Mouse (Mus musculus) testis, adult 2 months (tissue): Measurements from ENCODE around the gene Dnajc17. TPM values are rescaled to one million over a fixed set of nuclear protein-coding genes. Genes with fewer than 3 reads are reported as not detected.
A peak's percentile ranks its signal among the peaks of the same experiment; 100 is the strongest.

ENCODE experiments used
- H3K27ac ChIP-seq: fragments of 200-500 bp; 2 replicates; pipeline ENCODE4 v1.5.1; 2012; ENCODE audit warnings: low read depth, low read length; ENCODE audit not compliant: control insufficient read depth, insufficient read depth
- H3K27me3 ChIP-seq: fragments of 200-500 bp; 2 replicates; pipeline ENCODE4 v1.6.1; 2012; ENCODE audit warnings: mild to moderate bottlenecking, low read length, moderate library complexity; ENCODE audit not compliant: control insufficient read depth, insufficient read depth
- H3K36me3 ChIP-seq: fragments of 200-500 bp; 2 replicates; pipeline ENCODE4 v1.6.1; 2012; ENCODE audit warnings: mild to moderate bottlenecking, low read length; ENCODE audit not compliant: control insufficient read depth, insufficient read depth
- H3K4me1 ChIP-seq: fragments of 200-500 bp; 2 replicates; pipeline ENCODE4 v1.6.1; 2012; ENCODE audit warnings: low read length; ENCODE audit not compliant: control insufficient read depth, insufficient read depth
- H3K4me3 ChIP-seq: fragments of 200-500 bp; 2 replicates; pipeline ENCODE4 v1.5.1; 2012; ENCODE audit warnings: low read depth, mild to moderate bottlenecking, low read length, moderate library complexity, mixed read lengths; ENCODE audit not compliant: control insufficient read depth
- CTCF ChIP-seq: fragments of 200-500 bp; IDR thresholded peaks from 2 replicates; pipeline ENCODE4 v1.5.1; 2012; ENCODE audit warnings: low read depth, mild to moderate bottlenecking, inconsistent platforms, low read length, moderate library complexity; ENCODE audit not compliant: control insufficient read depth, insufficient read depth, insufficient replicate concordance
- POLR2A ChIP-seq: fragments of 200-500 bp; IDR thresholded peaks from 2 replicates; pipeline ENCODE4 v1.6.1; 2012; ENCODE audit warnings: low read depth, mild to moderate bottlenecking, inconsistent platforms, low read length, moderate library complexity; ENCODE audit not compliant: control insufficient read depth
- polyA plus RNA-seq: library from polyadenylated mRNA; depleted of rRNA; stranded (reverse); fragments of >200 nt; gene quantifications from 2 replicates; pipeline ENCODE4 v1.2.3, GENCODE M21; 2012

Dnajc17 gene
- polyA plus RNA-seq, 1 experiment, result 3.7 TPM

- Histone ChIP-seq H3K27ac (no peak within 1 kb of the TSS), H3K36me3 (no peaks in the 10 kb centered on the region), H3K4me1 (no peaks in the 10 kb centered on the region), H3K4me3 (no peak within 1 kb of the TSS), H3K27me3 (no peaks in the 10 kb centered on the region)
- TF ChIP-seq POLR2A, result no peak
- no peak for TF ChIP-seq CTCF
These were observed 21.4 kb upstream of the Dnajc17 start, which contains the start of gene Ppp1r14d for GRCm38 (mm10) chr2:119229775-119230704. Gene Ppp1r14d (minus strand): TSS chr2:119229906.

- H3K36me3 ChIP-seq, result no peaks in the 10 kb centered on the region; the same call in 1 of the 2 replicates
- H3K4me1 ChIP-seq, result peaks cover 7% of the 10 kb centered on the region
- no peaks in the 10 kb centered on the region for H3K27me3 ChIP-seq
- peak overlapping the region; percentile 100 for H3K4me3 ChIP-seq
- TF ChIP-seq POLR2A (no peak), CTCF (no peak)
- H3K27ac ChIP-seq, result peak overlapping the region; percentile 78
These were observed 547 bp upstream of the Dnajc17 start for GRCm38 (mm10) chr2:119209176-119209507.

GRCm38 (mm10) chr2:119207961-119208343 lies 643 bp downstream of the Dnajc17 start:
- TF ChIP-seq POLR2A (no peak), CTCF (no peak)
- no peaks in the 10 kb centered on the region for H3K27me3 ChIP-seq
- no peaks in the 10 kb centered on the region; the same call in 1 of the 2 replicates for H3K36me3 ChIP-seq
- peak overlapping the region; percentile 96 for H3K27ac ChIP-seq
- H3K4me3 ChIP-seq, result peak overlapping the region; percentile 100
- H3K4me1 ChIP-seq, result peaks cover 7% of the 10 kb centered on the region

GRCm38 (mm10) chr2:119203871-119204460 lies 4.6 kb downstream of the Dnajc17 start:
- Histone ChIP-seq H3K27me3 (no peaks in the 10 kb centered on the region), H3K4me1 (peaks cover 2% of the 10 kb centered on the region), H3K27ac (no peak overlapping the region), H3K36me3 (no peaks in the 10 kb centered on the region), H3K4me3 (no peak overlapping the region)
- no peak for TF ChIP-seq CTCF
- no peak for TF ChIP-seq POLR2A

- TF ChIP-seq CTCF (no peak), POLR2A (no peak)
- no peaks in the 10 kb centered on the region for H3K4me1 ChIP-seq
- H3K27ac ChIP-seq, result no peak overlapping the region
- no peak overlapping the region for H3K4me3 ChIP-seq
- H3K27me3 ChIP-seq, result no peaks in the 10 kb centered on the region
- H3K36me3 ChIP-seq, result no peaks in the 10 kb centered on the region
These were observed 5.6 kb downstream of the Dnajc17 start for GRCm38 (mm10) chr2:119202914-119203453.

- Histone ChIP-seq H3K4me1 (no peaks in the 10 kb centered on the region), H3K36me3 (no peaks in the 10 kb centered on the region)
These were observed 9.7 kb downstream of the Dnajc17 start for GRCm38 (mm10) chr2:119198934-119199333.

GRCm38 (mm10) chr2:119198049-119198448 lies 10.5 kb downstream of the Dnajc17 start:
- no peaks in the 10 kb centered on the region for H3K36me3 ChIP-seq
- no peaks in the 10 kb centered on the region for H3K27me3 ChIP-seq
- H3K4me3 ChIP-seq, result no peak overlapping the region
- TF ChIP-seq CTCF (no peak), POLR2A (no peak)
- no peak overlapping the region for H3K27ac ChIP-seq
- H3K4me1 ChIP-seq, result no peaks in the 10 kb centered on the region

More at GRCm38 (mm10) chr2:119198934-119199333, 9.7 kb downstream of the Dnajc17 start:
- Histone ChIP-seq H3K27ac (no peak overlapping the region), H3K27me3 (no peaks in the 10 kb centered on the region), H3K4me3 (no peak overlapping the region)
- TF ChIP-seq POLR2A (no peak), CTCF (no peak)
